Mouse (Mus musculus) midbrain, embryonic 10.5 days (tissue): Measurements from ENCODE around the gene Nos1ap. TPM values are rescaled to one million over a fixed set of nuclear protein-coding genes. Genes with fewer than 3 reads are reported as not detected.

Experiments used
- DNase-seq: peaks from one replicate; pipeline ENCODE4 v3.0.0-alpha.2; 2017; ENCODE audit warnings: low spot score
- H3K27ac ChIP-seq: fragments of 300-500 bp; sonication (generic); replicated peaks from 2 replicates; pipeline ENCODE4 v1.5.1; 2016; ENCODE audit warnings: mild to moderate bottlenecking
- H3K27me3 ChIP-seq: fragments of 300-500 bp; sonication (generic); 2 replicates; pipeline ENCODE4 v1.6.1; 2016; ENCODE audit warnings: low read depth, mild to moderate bottlenecking; ENCODE audit not compliant: poor library complexity, severe bottlenecking
- H3K36me3 ChIP-seq: fragments of 300-500 bp; sonication (generic); 2 replicates; pipeline ENCODE4 v1.6.1; 2016; ENCODE audit warnings: mild to moderate bottlenecking, moderate library complexity
- H3K4me1 ChIP-seq: fragments of 300-500 bp; sonication (generic); 2 replicates; pipeline ENCODE4 v1.6.1; 2016
- H3K4me3 ChIP-seq: fragments of 300-500 bp; sonication (generic); 2 replicates; pipeline ENCODE4 v1.5.1; 2016; ENCODE audit warnings: mild to moderate bottlenecking, moderate library complexity
- H3K9me3 ChIP-seq: fragments of 300-500 bp; sonication (generic); replicated peaks from 2 replicates; pipeline ENCODE4 v1.6.1; 2016; ENCODE audit warnings: mild to moderate bottlenecking
- WGBS: fragments of 180-500 bp; shearing (Covaris S2); methylation state at CpG from one replicate; pipeline ENCODE4 v1.1.7; 2016; 5-methylcytosine and 5-hydroxymethylcytosine counted together
- polyA plus RNA-seq: library from polyadenylated mRNA; unstranded; fragments of >200 nt; fragmentation: Nextera tagmentation; extraction: Ambion mirVana; gene quantifications from 2 replicates; pipeline ENCODE4 v1.2.1, GENCODE M21; 2016

The Nos1ap gene
- polyA plus RNA-seq, 1 experiment from 2014 or later = 7.9 TPM

- Histone ChIP-seq H3K27ac (no peak overlapping the region), H3K27me3 (no peaks in the 10 kb centered on the region), H3K4me3 (no peak overlapping the region), H3K36me3 (no peaks in the 10 kb centered on the region), H3K9me3 (no peaks in the 10 kb centered on the region), H3K4me1 (no peaks in the 10 kb centered on the region)
- WGBS = 89% methylated on average over 4 of the region's 4 CpGs
- DNase-seq = no peak
These were observed 59.2 kb downstream of the Nos1ap start for GRCm38 (mm10) chr1:170530456-170530855.

DNA sequence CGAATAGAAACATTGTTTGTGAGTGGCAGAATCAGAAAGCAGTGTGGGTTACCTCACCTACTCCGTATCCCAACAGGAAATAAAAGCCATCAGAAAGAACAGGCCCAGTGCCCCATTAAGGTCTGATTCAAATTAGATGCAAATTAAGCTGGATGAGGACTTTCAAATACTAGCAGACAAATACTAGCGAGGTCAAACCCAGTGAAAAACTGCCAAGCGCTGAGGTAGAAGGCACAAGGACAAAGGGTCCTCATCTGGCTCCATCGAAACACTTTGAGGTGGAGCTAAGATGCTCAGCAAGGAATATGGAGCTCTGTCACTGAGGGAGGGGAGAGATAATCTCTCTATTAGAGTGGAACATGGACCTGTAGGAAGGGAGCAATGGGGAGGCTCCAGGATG is 66.8 kb downstream of the Nos1ap start:
- 80% methylated on average over 5 of the region's 5 CpGs for WGBS
- Histone ChIP-seq H3K4me3 (no peak overlapping the region), H3K9me3 (peaks cover 16% of the 10 kb centered on the region; the same call in 1 of the 2 replicates), H3K4me1 (peaks cover 28% of the 10 kb centered on the region), H3K27me3 (no peaks in the 10 kb centered on the region), H3K27ac (no peak overlapping the region), H3K36me3 (no peaks in the 10 kb centered on the region)
- no peak for DNase-seq

GRCm38 (mm10) chr1:170521520-170522205 is 68.0 kb downstream of the Nos1ap start:
- WGBS = 35% methylated on average over 6 of the region's 6 CpGs
- Histone ChIP-seq H3K4me1 (peaks cover 28% of the 10 kb centered on the region), H3K27ac (peak overlapping the region; percentile 46), H3K27me3 (no peaks in the 10 kb centered on the region), H3K9me3 (peaks cover 16% of the 10 kb centered on the region; the same call in 1 of the 2 replicates), H3K4me3 (no peak overlapping the region), H3K36me3 (no peaks in the 10 kb centered on the region)
- DNase-seq = peak; percentile 60

DNA sequence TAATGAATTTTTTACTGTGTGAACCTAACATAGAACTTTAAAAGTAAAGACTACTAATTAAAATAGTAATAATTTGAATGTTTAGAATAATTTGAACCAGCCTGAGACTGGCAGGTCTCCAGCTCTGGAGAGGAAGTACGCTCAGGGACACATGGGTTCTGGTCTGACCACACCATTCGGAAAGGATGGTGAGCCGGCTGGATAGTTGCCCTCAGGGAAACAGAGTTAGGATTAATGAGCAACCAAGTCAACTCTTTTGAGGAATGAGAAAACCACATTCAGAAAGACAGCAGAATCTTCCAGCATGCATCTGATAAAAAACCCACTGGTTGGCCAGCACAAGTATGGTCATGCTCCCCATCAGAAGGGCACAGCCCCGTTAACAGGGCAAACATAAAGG is 69.5 kb downstream of the Nos1ap start:
- H3K27ac ChIP-seq = peak overlapping the region; percentile 46; the same call in 1 of the 2 replicates
- H3K36me3 ChIP-seq = no peaks in the 10 kb centered on the region

DNA sequence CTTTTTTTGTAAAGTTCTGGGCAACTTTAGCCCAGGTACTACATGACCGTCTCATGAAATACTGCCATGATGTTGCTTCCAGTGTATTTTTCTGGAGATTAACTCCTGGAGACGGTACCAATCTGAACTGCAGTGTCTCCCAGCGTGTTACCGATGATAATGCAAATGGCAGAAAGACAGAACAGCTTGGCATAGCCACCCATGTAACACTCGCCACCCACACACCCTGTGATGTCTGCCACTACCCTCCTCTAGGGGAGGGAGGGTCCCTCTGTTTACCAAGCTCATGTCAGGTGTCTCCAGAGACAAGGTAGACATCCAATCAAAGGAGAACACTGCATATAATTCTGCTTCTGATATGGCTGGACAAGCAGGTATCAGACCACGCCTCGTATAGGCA is 70.0 kb downstream of the Nos1ap start:
- DNase-seq = no peak
- Histone ChIP-seq H3K27me3 (no peaks in the 10 kb centered on the region), H3K4me3 (no peak overlapping the region), H3K36me3 (no peaks in the 10 kb centered on the region), H3K27ac (no peak overlapping the region), H3K4me1 (peaks cover 32% of the 10 kb centered on the region), H3K9me3 (peaks cover 16% of the 10 kb centered on the region; the same call in 1 of the 2 replicates)
- 95% methylated on average over 7 of the region's 7 CpGs for WGBS

More for the DNA sequence above, 69.5 kb downstream of the Nos1ap start:
- H3K9me3 ChIP-seq = peaks cover 16% of the 10 kb centered on the region; the same call in 1 of the 2 replicates
- no peaks in the 10 kb centered on the region for H3K27me3 ChIP-seq
- 94% methylated on average over 4 of the region's 4 CpGs for WGBS
- no peak for DNase-seq
- peaks cover 31% of the 10 kb centered on the region for H3K4me1 ChIP-seq
- no peak overlapping the region for H3K4me3 ChIP-seq

- no peak overlapping the region for H3K4me3 ChIP-seq
- no peaks in the 10 kb centered on the region for H3K36me3 ChIP-seq
- H3K27ac ChIP-seq = no peak overlapping the region
- no peaks in the 10 kb centered on the region for H3K27me3 ChIP-seq
- no peak for DNase-seq
- WGBS = 87% methylated on average over 6 of the region's 6 CpGs
- H3K4me1 ChIP-seq = peaks cover 34% of the 10 kb centered on the region
- H3K9me3 ChIP-seq = peaks cover 16% of the 10 kb centered on the region; the same call in 1 of the 2 replicates
These were observed 73.5 kb downstream of the Nos1ap start for GRCm38 (mm10) chr1:170516182-170516581.

DNA sequence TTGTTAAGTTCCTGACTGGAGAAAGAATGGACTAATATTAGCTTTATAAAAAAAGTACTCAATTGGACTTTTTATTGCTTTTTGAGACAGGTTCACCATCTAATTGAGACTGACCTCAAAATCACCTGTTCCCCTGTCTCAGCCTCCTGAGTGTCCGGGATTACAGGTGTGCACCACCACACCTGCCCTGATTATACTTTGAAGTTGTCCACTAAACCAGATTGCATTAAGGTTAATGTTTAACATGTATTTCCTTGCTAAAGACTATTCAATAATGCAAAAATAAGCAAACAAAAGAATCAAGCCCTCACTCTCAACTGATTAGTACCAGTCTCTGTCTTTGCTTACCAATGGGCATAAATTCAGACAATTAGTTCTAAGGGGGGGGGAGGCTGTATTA is 74.2 kb downstream of the Nos1ap start:
- WGBS = 92% methylated on average over 1 of the region's 1 CpGs
- H3K4me3 ChIP-seq = no peak overlapping the region
- no peak for DNase-seq
- no peaks in the 10 kb centered on the region for H3K27me3 ChIP-seq
- H3K9me3 ChIP-seq = peaks cover 16% of the 10 kb centered on the region; the same call in 1 of the 2 replicates
- H3K36me3 ChIP-seq = no peaks in the 10 kb centered on the region
- no peak overlapping the region for H3K27ac ChIP-seq
- H3K4me1 ChIP-seq = peaks cover 27% of the 10 kb centered on the region

DNA sequence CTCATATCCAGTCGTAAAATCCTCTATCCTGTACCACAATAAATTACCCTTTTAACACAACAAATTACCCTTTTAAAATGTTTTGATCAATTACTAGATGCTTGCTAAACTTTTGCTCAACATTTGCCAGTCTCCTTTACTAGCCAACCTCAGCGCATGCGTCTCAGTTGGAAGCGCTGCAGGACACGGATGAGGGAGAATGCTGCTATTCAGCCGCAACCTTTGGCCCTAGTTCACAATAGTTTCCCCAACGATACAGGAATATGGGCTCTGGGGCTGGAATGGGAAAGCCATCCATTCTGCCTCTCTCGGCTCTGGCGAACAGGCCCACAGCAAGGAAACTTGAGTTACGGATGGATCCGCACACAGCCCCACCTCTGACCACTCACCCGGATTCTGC is 75.4 kb downstream of the Nos1ap start:
- Histone ChIP-seq H3K36me3 (no peaks in the 10 kb centered on the region), H3K9me3 (peaks cover 10% of the 10 kb centered on the region; the same call in 1 of the 2 replicates), H3K27me3 (no peaks in the 10 kb centered on the region), H3K4me1 (peaks cover 26% of the 10 kb centered on the region), H3K4me3 (no peak overlapping the region), H3K27ac (no peak overlapping the region)
- WGBS = 65% methylated on average over 12 of the region's 12 CpGs
- no peak for DNase-seq

GRCm38 (mm10) chr1:170512429-170513097 is 77.1 kb downstream of the Nos1ap start:
- Histone ChIP-seq H3K36me3 (no peaks in the 10 kb centered on the region), H3K4me3 (no peak overlapping the region), H3K27ac (no peak overlapping the region), H3K9me3 (no peaks in the 10 kb centered on the region), H3K4me1 (peaks cover 26% of the 10 kb centered on the region), H3K27me3 (no peaks in the 10 kb centered on the region)
- DNase-seq = no peak
- 66% methylated on average over 3 of the region's 3 CpGs for WGBS

DNA sequence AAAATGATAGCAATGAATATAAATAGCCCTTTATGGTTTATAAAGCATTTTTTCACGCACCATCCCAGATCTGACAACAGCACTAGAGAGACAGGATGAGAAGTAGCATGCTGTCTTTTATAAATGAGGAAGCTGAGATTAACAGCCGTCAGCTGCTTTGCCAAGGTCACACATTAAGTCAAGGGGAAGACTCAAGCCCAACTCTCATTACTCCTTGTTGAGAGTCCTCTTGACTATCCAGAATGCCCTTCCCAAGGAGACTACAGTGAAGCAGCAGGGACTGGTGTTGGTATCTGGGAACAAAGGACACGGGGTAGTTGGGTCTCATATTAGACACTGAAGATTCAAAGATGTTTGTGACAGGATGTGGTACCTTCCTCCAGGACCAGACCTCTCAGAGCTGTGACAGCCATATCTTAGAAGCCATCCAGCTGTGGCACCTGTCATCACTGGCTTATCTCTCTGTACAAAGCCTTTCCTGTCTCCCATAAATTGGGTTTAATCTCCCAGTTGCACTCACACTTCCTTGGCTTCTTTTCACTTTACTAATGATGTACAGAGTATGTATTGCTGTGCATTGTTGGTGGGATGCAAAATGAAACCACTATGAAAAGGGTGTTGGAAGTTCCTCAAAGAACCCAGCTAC is 78.9 kb downstream of the Nos1ap start:
- H3K4me3 ChIP-seq = no peak overlapping the region
- WGBS = 88% methylated on average over 3 of the region's 3 CpGs
- H3K27me3 ChIP-seq = no peaks in the 10 kb centered on the region
- DNase-seq = no peak
- H3K4me1 ChIP-seq = peaks cover 22% of the 10 kb centered on the region
- no peak overlapping the region for H3K27ac ChIP-seq
- no peaks in the 10 kb centered on the region for H3K9me3 ChIP-seq
- H3K36me3 ChIP-seq = no peaks in the 10 kb centered on the region

DNA sequence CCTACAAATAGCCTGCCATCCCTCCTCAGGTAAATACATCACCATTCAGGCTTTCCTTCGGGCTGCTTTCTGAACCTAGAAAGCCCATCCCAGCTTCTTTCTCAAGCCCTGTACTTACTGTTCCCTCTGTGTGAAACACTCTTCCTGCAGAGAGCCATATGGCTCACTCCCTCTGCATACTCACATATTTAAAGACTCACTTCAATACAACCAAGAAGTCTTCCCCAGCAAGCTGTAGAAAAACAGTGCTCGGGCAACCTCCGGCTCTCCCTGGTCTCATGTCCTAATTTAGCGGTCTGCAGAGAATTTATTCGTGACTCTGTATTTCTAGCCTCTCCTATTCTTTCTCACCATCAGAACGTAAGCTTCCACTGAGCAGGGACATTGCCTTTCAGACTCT is 83.4 kb downstream of the Nos1ap start:
- Histone ChIP-seq H3K36me3 (no peaks in the 10 kb centered on the region), H3K4me1 (peaks cover 15% of the 10 kb centered on the region), H3K27me3 (no peaks in the 10 kb centered on the region), H3K27ac (no peak overlapping the region), H3K9me3 (no peaks in the 10 kb centered on the region), H3K4me3 (no peak overlapping the region)
- WGBS = 78% methylated on average over 6 of the region's 6 CpGs
- no peak for DNase-seq

DNA sequence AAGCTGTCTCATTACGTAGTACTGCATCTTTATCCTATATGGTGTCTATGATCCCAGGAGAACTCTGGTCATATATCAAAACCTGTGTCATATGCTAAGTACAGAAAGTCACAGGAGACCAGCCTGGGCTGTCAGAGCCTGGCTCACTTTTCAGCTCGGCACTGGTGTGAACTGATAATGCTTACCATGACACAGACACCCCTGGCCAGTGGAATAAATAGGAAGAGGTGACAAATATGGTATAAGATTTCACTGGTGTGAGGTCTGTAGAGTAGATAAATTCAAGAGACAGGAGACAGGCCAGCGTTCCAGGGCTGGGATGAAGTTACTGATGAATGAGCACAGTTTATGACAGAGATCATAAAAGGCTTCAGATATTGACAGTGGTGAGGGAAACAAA is 84.6 kb downstream of the Nos1ap start:
- Histone ChIP-seq H3K27me3 (no peaks in the 10 kb centered on the region), H3K9me3 (no peaks in the 10 kb centered on the region), H3K36me3 (no peaks in the 10 kb centered on the region), H3K27ac (no peak overlapping the region), H3K4me1 (peaks cover 15% of the 10 kb centered on the region), H3K4me3 (no peak overlapping the region)
- no peak for DNase-seq
- WGBS = 85% methylated on average over 3 of the region's 3 CpGs

DNA sequence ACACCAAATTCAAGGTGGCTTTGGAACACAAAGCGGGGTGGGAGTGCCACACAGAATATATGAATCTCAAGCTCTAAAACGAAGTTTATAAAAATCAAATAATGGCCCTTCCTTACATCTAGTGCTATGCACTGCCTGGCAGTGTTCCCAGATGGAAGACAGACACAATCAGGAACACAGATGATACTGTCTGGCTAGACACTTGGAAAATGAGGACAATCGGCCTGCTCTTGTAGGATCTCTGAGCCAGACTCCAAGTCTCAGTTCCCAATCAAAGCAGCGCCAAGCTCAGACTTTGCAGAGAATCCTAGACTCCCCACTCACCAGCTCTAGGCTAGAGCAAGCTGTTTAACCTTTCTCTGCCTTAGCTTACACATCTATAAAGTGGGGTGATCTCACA is 85.3 kb downstream of the Nos1ap start:
- no peak for DNase-seq
- Histone ChIP-seq H3K9me3 (no peaks in the 10 kb centered on the region), H3K36me3 (no peaks in the 10 kb centered on the region), H3K27me3 (no peaks in the 10 kb centered on the region), H3K4me3 (no peak overlapping the region), H3K4me1 (peaks cover 22% of the 10 kb centered on the region), H3K27ac (no peak overlapping the region)
- WGBS = 91% methylated on average over 4 of the region's 4 CpGs
